Mouse (Mus musculus): ENCODE data around the gene Usb1. TPM values are rescaled to one million over a fixed set of nuclear protein-coding genes. Genes with fewer than 3 reads are reported as not detected.
A peak's percentile ranks its signal among the peaks of the same experiment; 100 is the strongest.

The Usb1 gene
- polyA plus RNA-seq, 1 experiment from 2014 or later, result 45.2 TPM

DNA sequence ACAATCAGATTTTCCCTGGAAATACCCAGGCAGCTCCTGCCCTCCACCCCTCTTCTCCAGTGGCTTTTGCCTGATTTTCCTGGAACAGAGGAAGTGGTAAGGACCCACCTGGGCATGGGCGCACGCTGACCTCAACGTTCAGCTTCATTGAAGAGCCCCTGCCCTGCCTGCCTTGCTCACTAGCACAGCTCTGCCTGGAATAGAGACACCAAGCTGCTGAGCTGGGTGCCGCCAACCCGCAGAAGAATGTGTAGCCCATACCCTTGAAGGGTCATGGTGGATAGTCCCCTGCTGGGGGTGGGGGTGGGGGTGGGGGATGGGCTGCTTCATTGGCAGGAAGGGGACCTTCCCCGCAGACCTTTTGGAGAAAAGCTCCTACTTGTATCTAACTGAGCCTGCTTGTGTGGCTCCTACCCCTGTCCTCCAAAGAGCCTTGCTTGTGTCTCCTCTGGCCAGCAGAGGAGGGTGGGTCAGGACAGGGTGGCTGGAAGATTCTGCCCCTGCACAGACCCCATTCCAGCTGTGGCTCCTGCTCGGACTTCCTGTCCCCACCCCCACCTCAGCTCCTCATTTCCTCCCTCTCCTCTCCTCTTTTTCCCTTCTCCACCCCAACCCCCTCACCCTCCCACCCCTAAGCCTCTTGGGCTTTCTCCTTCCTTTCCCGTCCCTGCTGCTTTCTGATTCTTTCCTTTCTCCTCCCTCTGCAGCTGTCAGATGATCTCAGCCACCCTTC is 63.3 kb downstream of the Usb1 start:
- Histone ChIP-seq H3K27ac (peak overlapping the region; percentile 28; the same call in 1 of the 2 replicates), H3K9me3 (no peaks in the 10 kb centered on the region), H3K9ac (0 out of 2 replicates have a peak overlapping the region, but pooled peaks have one; percentile 16), H3K4me3 (no peak overlapping the region), H3K36me3 (no peaks in the 10 kb centered on the region), H3K27me3 (no peaks in the 10 kb centered on the region), H3K4me1 (peaks cover 24% of the 10 kb centered on the region), H3K4me2 (no peak overlapping the region)
- no peak for ATAC-seq (ENCODE audit: insufficient number of reproducible peaks, insufficient read depth, low FRiP score, low TSS enrichment, low read depth)
- 36% methylated on average over 8 of the region's 8 CpGs for WGBS

GRCm38 (mm10) chr8:95396752-95397151 is 64.7 kb downstream of the Usb1 start:
- Histone ChIP-seq H3K4me2 (no peak overlapping the region), H3K36me3 (no peaks in the 10 kb centered on the region), H3K4me1 (peaks cover 24% of the 10 kb centered on the region), H3K9me3 (no peaks in the 10 kb centered on the region), H3K9ac (no peak overlapping the region), H3K27me3 (no peaks in the 10 kb centered on the region), H3K4me3 (no peak overlapping the region), H3K27ac (peak overlapping the region; percentile 51; the same call in 1 of the 2 replicates)
- no peak for ATAC-seq (ENCODE audit: insufficient number of reproducible peaks, insufficient read depth, low FRiP score, low TSS enrichment, low read depth)
- 44% methylated on average over 11 of the region's 11 CpGs for WGBS

Other genes with a start within 250 kb of the Usb1 start
- gene Kifc3, start 129.5 kb upstream of the Usb1 start, polyA plus RNA-seq (2015; fragmentation: Nextera tagmentation; extraction: Ambion mirVana), result 10.6 and 12.2 TPM in 2 replicates
- gene Cngb1, start 25.7 kb upstream of the Usb1 start, polyA plus RNA-seq (2015; fragmentation: Nextera tagmentation; extraction: Ambion mirVana), result 0.14 and 0.54 TPM in 2 replicates
- gene Tepp, start 21.7 kb upstream of the Usb1 start, polyA plus RNA-seq (2015; fragmentation: Nextera tagmentation; extraction: Ambion mirVana), result 1.0 TPM in 1 of 2 replicates, not detected in the other
- 9.7 and 10.9 TPM in 2 replicates for gene Zfp319, start 334 bp upstream of the Usb1 start, polyA plus RNA-seq (2015; fragmentation: Nextera tagmentation; extraction: Ambion mirVana)
- gene Mmp15, start 20.0 kb downstream of the Usb1 start, polyA plus RNA-seq (2015; fragmentation: Nextera tagmentation; extraction: Ambion mirVana), result 8.4 and 8.5 TPM in 2 replicates
- gene Cfap20, start 102.6 kb downstream of the Usb1 start, polyA plus RNA-seq (2015; fragmentation: Nextera tagmentation; extraction: Ambion mirVana), result 156 and 166 TPM in 2 replicates
- 13.5 and 14.6 TPM in 2 replicates for gene Csnk2a2, start 157.8 kb downstream of the Usb1 start, polyA plus RNA-seq (2015; fragmentation: Nextera tagmentation; extraction: Ambion mirVana)
- gene Ccdc113, start 201.8 kb downstream of the Usb1 start, polyA plus RNA-seq (2015; fragmentation: Nextera tagmentation; extraction: Ambion mirVana), result 0.21 and 0.74 TPM in 2 replicates
- gene Prss54, start 244.1 kb downstream of the Usb1 start, polyA plus RNA-seq (2015; fragmentation: Nextera tagmentation; extraction: Ambion mirVana), result not detected in 2 replicates